Mouse (Mus musculus): ENCODE measurements around the gene Galk1. TPM values are rescaled to one million over a fixed set of nuclear protein-coding genes. Genes with fewer than 3 reads are reported as not detected.

Galk1 gene
- polyA plus RNA-seq (2012; rRNA removed), result 47.5 and 60.9 TPM in 2 replicates

GRCm38 (mm10) chr11:116012262-116012947 is at the start of gene Galk1:
TSS of gene Galk1 (minus strand) at chr11:116012719.

DNA sequence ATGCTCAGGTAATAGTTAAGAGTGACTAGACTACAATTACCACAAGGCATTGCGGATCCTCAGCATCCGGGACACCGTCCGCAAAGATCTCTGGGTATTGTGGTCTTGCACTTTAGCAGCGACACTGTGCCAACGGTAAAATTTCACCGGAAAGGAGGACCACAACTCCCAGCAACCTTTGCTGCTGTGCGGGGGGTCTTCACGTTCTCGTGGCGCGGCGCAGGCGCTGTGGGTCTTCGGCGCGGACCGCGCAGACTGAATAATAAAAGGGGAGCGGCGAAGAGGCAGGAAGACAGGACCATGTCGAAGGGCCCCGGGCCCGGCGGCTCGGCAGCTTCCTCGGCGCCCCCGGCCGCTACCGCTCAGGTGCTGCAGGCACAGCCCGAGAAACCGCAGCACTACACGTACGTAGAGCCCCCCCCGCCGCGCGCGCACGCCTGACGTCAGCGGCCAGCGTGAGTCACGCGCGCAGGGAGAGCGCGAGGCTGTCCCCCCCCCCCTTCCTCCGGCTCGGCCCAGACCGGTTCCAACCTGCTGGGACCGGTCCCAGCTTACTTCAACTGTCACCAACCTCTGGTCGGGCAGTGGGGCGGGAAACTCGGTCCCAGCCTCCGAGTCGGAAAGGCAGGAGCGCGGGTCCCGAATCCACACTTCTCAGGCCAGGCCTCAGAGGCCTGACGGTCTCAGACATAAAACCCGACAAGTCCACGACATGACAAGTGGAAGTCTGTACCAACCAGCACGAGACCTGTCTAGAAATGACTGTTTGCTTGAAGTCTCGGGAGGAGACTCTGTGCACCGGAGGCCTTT is 17.8 kb upstream of the Galk1 start, which contains the start of gene Unk:
Gene Unk (plus strand): TSS at position 235 of the 810 bp plus-strand sequence.

DNA sequence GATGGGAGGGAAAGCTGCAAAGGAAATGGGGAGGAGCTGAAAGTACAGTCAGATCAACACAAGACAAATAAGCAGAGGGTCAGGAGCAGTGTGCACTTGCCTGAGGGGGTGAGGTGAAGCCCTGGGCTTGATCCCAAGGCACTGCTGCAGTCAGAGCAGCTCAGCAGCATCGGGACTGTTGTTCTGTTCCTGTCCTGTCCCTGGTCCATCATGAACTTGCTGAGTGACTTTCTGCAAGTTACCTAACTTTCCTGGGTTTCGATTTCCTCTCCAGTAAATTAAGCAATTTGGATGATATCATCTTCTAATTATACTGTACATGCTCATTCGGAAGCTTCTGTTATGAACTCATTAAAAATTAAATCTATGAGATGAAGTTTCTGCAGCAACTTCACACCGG is 15.2 kb upstream of the Galk1 start, which contains the start of gene H3f3b:
Gene H3f3b (minus strand): TSS at position 207 of the 400 bp plus-strand sequence.

GRCm38 (mm10) chr11:115974309-115975082 is 38.0 kb downstream of the Galk1 start, which contains the start of gene Itgb4:
TSS of gene Itgb4 (plus strand) at chr11:115974709.

Other genes starting within 250 kb of the Galk1 start
- gene Tmem94, start 247.3 kb downstream of the Galk1 start, polyA plus RNA-seq (2012; rRNA removed), result 43.3 and 44.3 TPM in 2 replicates
- 26.5 and 26.7 TPM in 2 replicates for gene Caskin2, start 199.1 kb downstream of the Galk1 start, polyA plus RNA-seq (2012; rRNA removed)
- 29.9 and 48.0 TPM in 2 replicates for gene Tsen54, start 198.0 kb downstream of the Galk1 start, polyA plus RNA-seq (2012; rRNA removed)
- 187 and 224 TPM in 2 replicates for gene Llgl2, start 188.7 kb downstream of the Galk1 start, polyA plus RNA-seq (2012; rRNA removed)
- 25.2 and 34.4 TPM in 2 replicates for gene Myo15b, start 154.3 kb downstream of the Galk1 start, polyA plus RNA-seq (2012; rRNA removed)
- gene Smim5, start 112.8 kb downstream of the Galk1 start, polyA plus RNA-seq (2012; rRNA removed), result 2.9 and 4.1 TPM in 2 replicates
- gene Smim6, start 100.7 kb downstream of the Galk1 start, polyA plus RNA-seq (2012; rRNA removed), result 24.8 and 28.5 TPM in 2 replicates
- gene Sap30bp, start 79.4 kb downstream of the Galk1 start, polyA plus RNA-seq (2012; rRNA removed), result 13.2 and 13.4 TPM in 2 replicates
- gene Recql5, start 79.2 kb downstream of the Galk1 start, polyA plus RNA-seq (2012; rRNA removed), result 9.7 and 12.0 TPM in 2 replicates
- gene Itgb4, start 38.0 kb downstream of the Galk1 start, polyA plus RNA-seq (2012; rRNA removed), result 37.3 and 46.8 TPM in 2 replicates
- 64.3 and 74.4 TPM in 2 replicates for gene H3f3b, start 15.2 kb upstream of the Galk1 start, polyA plus RNA-seq (2012; rRNA removed)
- gene Unk, start 17.6 kb upstream of the Galk1 start, polyA plus RNA-seq (2012; rRNA removed), result 11.0 and 11.8 TPM in 2 replicates
- gene Unc13d, start 65.2 kb upstream of the Galk1 start, polyA plus RNA-seq (2012; rRNA removed), result 8.1 and 8.3 TPM in 2 replicates
- 168 and 184 TPM in 2 replicates for gene Wbp2, start 74.3 kb upstream of the Galk1 start, polyA plus RNA-seq (2012; rRNA removed)
- gene Trim47, start 114.5 kb upstream of the Galk1 start, polyA plus RNA-seq (2012; rRNA removed), result 47.2 and 62.0 TPM in 2 replicates
- 6.7 and 7.1 TPM in 2 replicates for gene Trim65, start 118.4 kb upstream of the Galk1 start, polyA plus RNA-seq (2012; rRNA removed)
- gene Mrpl38, start 126.1 kb upstream of the Galk1 start, polyA plus RNA-seq (2012; rRNA removed), result 49.6 and 56.5 TPM in 2 replicates
- 7.2 and 9.5 TPM in 2 replicates for gene Fbf1, start 155.4 kb upstream of the Galk1 start, polyA plus RNA-seq (2012; rRNA removed)
- 10.8 and 11.8 TPM in 2 replicates for gene Ten1, start 186.1 kb upstream of the Galk1 start, polyA plus RNA-seq (2012; rRNA removed)
- 42.7 and 56.9 TPM in 2 replicates for gene Acox1, start 186.3 kb upstream of the Galk1 start, polyA plus RNA-seq (2012; rRNA removed)
- gene Evpl, start 225.4 kb upstream of the Galk1 start, polyA plus RNA-seq (2012; rRNA removed), result 18.9 and 19.2 TPM in 2 replicates

Measured in stomach, adult 2 months (tissue).